Mouse (Mus musculus) yolk sac, embryonic 10.5 days (tissue): ENCODE results near the gene Vps52.

Source experiments
- DNase-seq: peaks from one replicate; pipeline ENCODE4 v3.0.0-alpha.2; 2017; ENCODE audit warnings: low spot score

The Vps52 gene

DNA sequence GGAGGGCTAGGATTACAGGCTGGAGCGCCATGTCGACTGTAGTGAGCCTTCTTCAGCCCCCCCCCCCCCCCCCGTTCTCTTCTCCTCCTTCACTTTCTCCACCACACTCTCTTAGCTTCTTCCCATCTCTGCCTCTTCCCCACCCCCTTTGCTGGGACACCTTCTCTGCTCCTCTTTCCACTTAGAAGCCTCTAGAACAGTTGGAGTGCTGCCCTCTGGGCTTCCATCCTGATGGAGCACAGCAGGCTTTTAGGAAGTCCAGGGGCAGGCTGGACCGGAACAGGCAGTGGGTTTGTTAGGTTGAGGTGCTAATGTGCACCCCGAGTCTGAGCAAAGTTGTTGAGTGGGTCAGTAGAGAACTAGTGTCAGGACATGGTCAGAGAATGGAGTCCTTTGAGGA lies 54.5 kb downstream of the Vps52 start:
- DNase-seq = no peak

- DNase-seq = no peak
Observed at GRCm38 (mm10) chr17:34013436-34013835, 57.8 kb downstream of the Vps52 start.
